Comparison of ENCODE assay signal across 28 mouse cellular contexts in the genomic region with DNA sequence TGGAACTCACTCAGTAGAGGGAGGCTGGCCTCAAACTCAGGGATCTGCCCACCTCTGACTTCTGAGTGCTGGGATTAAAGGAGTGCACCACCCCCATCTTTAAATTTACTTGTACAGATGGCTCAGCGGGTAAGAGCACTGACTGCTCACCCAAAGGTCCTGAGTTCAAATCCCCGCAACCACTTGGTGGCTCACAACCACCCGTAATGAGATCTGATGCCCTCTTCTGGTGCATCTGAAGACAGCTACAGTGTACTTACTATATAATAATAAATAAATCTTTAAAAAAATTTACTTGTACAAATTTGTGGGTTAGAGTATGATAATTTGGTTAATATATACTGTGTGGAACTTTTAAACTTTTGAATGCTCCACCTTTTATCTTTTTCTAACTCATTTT. TPM values are rescaled to one million over a fixed set of nuclear protein-coding genes. Genes with fewer than 3 reads are reported as not detected.
A peak's percentile ranks its signal among the peaks of the same experiment; 100 is the strongest.
DNase-seq lines count a peak whose midpoint lies in the region; ATAC-seq and TF ChIP-seq lines count a peak whose summit lies in the region.
"Had no signal": no experiment of that assay in that cellular context is flagged by ENCODE, and none has a peak within 500 bp of the region (broad histone marks: within the 10 kb centered on the region; RNA-seq: fewer than 3 reads in every experiment).

No protein-coding gene starts in this region.

- no peak overlapping the region for H3K9ac ChIP-seq in midbrain, postnatal 0 days (replicated peaks; ENCODE audit: low read length, poor library complexity, severe bottlenecking)
- H3K9ac ChIP-seq: embryonic facial prominence, embryonic 12.5 days; embryonic facial prominence, embryonic 15.5 days; forebrain, postnatal 0 days; hindbrain, embryonic 12.5 days; hindbrain, embryonic 15.5 days had no signal

- H3K4me3 ChIP-seq in left cerebral cortex, adult 2 months, result no peak overlapping the region
- H3K4me3 ChIP-seq in midbrain, postnatal 0 days (ENCODE audit: low read depth, low read length), result no peak overlapping the region
- H3K4me3 ChIP-seq in midbrain, embryonic 10.5 days, result no peak overlapping the region
- H3K4me3 ChIP-seq: embryonic facial prominence, embryonic 12.5 days; embryonic facial prominence, embryonic 15.5 days; gastrocnemius, adult 2 months; hindbrain, embryonic 12.5 days; hindbrain, embryonic 15.5 days had no signal

- H3K4me2 ChIP-seq in midbrain, postnatal 0 days (ENCODE audit: low read depth, low read length, poor library complexity, severe bottlenecking), result no peak overlapping the region
- H3K4me2 ChIP-seq: embryonic facial prominence, embryonic 12.5 days; embryonic facial prominence, embryonic 15.5 days; heart, embryonic 11.5 days; hindbrain, embryonic 12.5 days; hindbrain, embryonic 15.5 days had no signal

- peak; percentile 7 for TF ChIP-seq CTCF in left cerebral cortex, adult 2 months (IDR thresholded peaks at IDR 0.05)
- TF ChIP-seq CTCF in midbrain, postnatal 0 days (IDR thresholded peaks at IDR 0.05), result peak; percentile 13; the same call in 1 of the 2 replicates

- H3K36me3 ChIP-seq in midbrain, postnatal 0 days (ENCODE audit: insufficient read depth, low read length), result peaks cover 13% of the 10 kb centered on the region
- H3K36me3 ChIP-seq in midbrain, embryonic 10.5 days, result peaks cover 41% of the 10 kb centered on the region

- no peak overlapping the region for H3K27ac ChIP-seq in left cerebral cortex, adult 2 months
- no peak overlapping the region for H3K27ac ChIP-seq in midbrain, postnatal 0 days (ENCODE audit: low read depth, low read length)
- no peak overlapping the region for H3K27ac ChIP-seq in midbrain, embryonic 10.5 days (replicated peaks)
- H3K27ac ChIP-seq: embryonic facial prominence, embryonic 12.5 days; embryonic facial prominence, embryonic 15.5 days; gastrocnemius, adult 2 months; hindbrain, embryonic 12.5 days; hindbrain, embryonic 15.5 days had no signal

- 83% methylated on average over 3 of the region's 3 CpGs for WGBS in midbrain, postnatal 0 days
- 86% methylated on average over 3 of the region's 3 CpGs for WGBS in midbrain, embryonic 10.5 days

- no peaks in the 10 kb centered on the region for H3K9me3 ChIP-seq in midbrain, postnatal 0 days (ENCODE audit: low read length)
- no peaks in the 10 kb centered on the region for H3K9me3 ChIP-seq in midbrain, embryonic 10.5 days (replicated peaks)
- H3K9me3 ChIP-seq: embryonic facial prominence, embryonic 12.5 days; embryonic facial prominence, embryonic 15.5 days; hindbrain, embryonic 12.5 days; hindbrain, embryonic 15.5 days had no signal

- H3K27me3 ChIP-seq in midbrain, postnatal 0 days (ENCODE audit: insufficient read depth, low read length), result peaks cover 16% of the 10 kb centered on the region; the same call in 1 of the 2 replicates
- H3K27me3 ChIP-seq in midbrain, embryonic 10.5 days (ENCODE audit: low read depth, poor library complexity, severe bottlenecking), result peaks cover 37% of the 10 kb centered on the region

- no peak for ATAC-seq in midbrain, postnatal 0 days (ENCODE audit: low FRiP score)
- ATAC-seq in megakaryocyte-erythroid progenitor cell, adult 5-6 weeks (replicated peaks; ENCODE audit: low FRiP score, low TSS enrichment, poor library complexity, severe bottlenecking), result no peak
- ATAC-seq: activated CD4-positive, CD25-positive, alpha-beta regulatory T cell, adult 4 months; forebrain, embryonic 14.5 days; forebrain, postnatal 0 days had no signal

- peaks cover 12% of the 10 kb centered on the region; the same call in 1 of the 2 replicates for H3K4me1 ChIP-seq in midbrain, postnatal 0 days (ENCODE audit: insufficient read depth, low read length)
- H3K4me1 ChIP-seq in midbrain, embryonic 10.5 days, result peaks cover 34% of the 10 kb centered on the region

- intact Hi-C loops in left cerebral cortex, adult 2 months (cut with DNase I), result no loop called here
- intact Hi-C loops in left cerebral cortex, postnatal 14 days (cut with DNase I), result no loop called here

- peak; percentile 31 for DNase-seq in cerebellum, adult 9-10 months
- no peak for DNase-seq in cerebellum, adult 18-20 months
- no peak for DNase-seq in left cerebral cortex, adult 2 months (ENCODE audit: extremely low spot score in 1 of 2, low spot score in 2 of 2)
- no peak for DNase-seq in left cerebral cortex, postnatal 14 days (ENCODE audit: low spot score in 2 of 2)
- no peak for DNase-seq in midbrain, postnatal 0 days (ENCODE audit: low spot score)
- no peak for DNase-seq in midbrain, embryonic 10.5 days (ENCODE audit: low spot score)
- DNase-seq: adrenal gland, adult 8-10 months; adrenal gland, postnatal 25 days; cerebellum, adult 11-12 months; cerebellum, adult 9-11 months; cerebellum, postnatal 25 days; forebrain, postnatal 0 days; gastrocnemius, adult 2 months; gastrocnemius, postnatal 25 days had no signal

RNA-seq across cellular contexts. Expression of a gene that starts 2.5 kb away (rescaled TPM):
- 10 to 100 TPM; 29.4 to 35.2 TPM for total RNA-seq in left cerebral cortex, adult 2 months (2021)
- total RNA-seq in left cerebral cortex, postnatal 14 days (2021), result 10 to 100 TPM; 28.1 to 28.7 TPM
- 37.6 and 46.8 TPM in 2 replicates for total RNA-seq in midbrain, postnatal 0 days (2014; rRNA removed)
- polyA plus RNA-seq in midbrain, postnatal 0 days (2015; fragmentation: Nextera tagmentation; extraction: Ambion mirVana), result 34.7 and 36.3 TPM in 2 replicates
- polyA plus RNA-seq in midbrain, embryonic 10.5 days (2016; fragmentation: Nextera tagmentation; extraction: Ambion mirVana), result 47.2 and 53.1 TPM in 2 replicates
- 23.3 and 29.7 TPM in 2 replicates for total RNA-seq in megakaryocyte-erythroid progenitor cell, adult 5-6 weeks (2014; fragmentation: Nextera tagmentation)
- total RNA-seq in megakaryocyte-erythroid progenitor cell, adult 5-6 weeks (2017), result 8.9 and 10.9 TPM in 2 replicates

RNA-seq across cellular contexts. Expression of a gene that starts 4.7 kb away (rescaled TPM):
- total RNA-seq in left cerebral cortex, adult 2 months (2021), result 1 to 10 TPM in 1 of 2 experiments, under 1 TPM in 1; 0.41 to 1.1 TPM
- total RNA-seq in left cerebral cortex, postnatal 14 days (2021), result under 1 TPM; 0.48 to 0.95 TPM
- total RNA-seq in midbrain, postnatal 0 days (2014; rRNA removed), result 0.49 and 1.2 TPM in 2 replicates
- 0.28 and 0.52 TPM in 2 replicates for polyA plus RNA-seq in midbrain, postnatal 0 days (2015; fragmentation: Nextera tagmentation; extraction: Ambion mirVana)
- polyA plus RNA-seq in midbrain, embryonic 10.5 days (2016; fragmentation: Nextera tagmentation; extraction: Ambion mirVana), result 0.30 and 0.36 TPM in 2 replicates
- not detected in 2 replicates for total RNA-seq in megakaryocyte-erythroid progenitor cell, adult 5-6 weeks (2014; fragmentation: Nextera tagmentation)
- not detected in 2 replicates for total RNA-seq in megakaryocyte-erythroid progenitor cell, adult 5-6 weeks (2017)
- total RNA-seq: adrenal gland, postnatal 25 days; common myeloid progenitor, adult 5-6 weeks; gastrocnemius, adult 2 months; heart, adult 8-10 months; heart, postnatal 25 days; hematopoietic stem cell, adult 5-6 weeks had no signal
- polyA plus RNA-seq: activated CD4-positive, CD25-positive, alpha-beta regulatory T cell, adult 4 months; G1E; heart, embryonic 11.5 days; heart, postnatal 0 days had no signal

RNA-seq across cellular contexts. Expression of a gene that starts 15.8 kb away (rescaled TPM):
- 100 to 1,000 TPM; 162 to 168 TPM for total RNA-seq in left cerebral cortex, adult 2 months (2021)
- total RNA-seq in left cerebral cortex, postnatal 14 days (2021), result 100 to 1,000 TPM; 144 to 149 TPM
- 210 and 241 TPM in 2 replicates for total RNA-seq in midbrain, postnatal 0 days (2014; rRNA removed)
- 227 and 250 TPM in 2 replicates for polyA plus RNA-seq in midbrain, postnatal 0 days (2015; fragmentation: Nextera tagmentation; extraction: Ambion mirVana)
- polyA plus RNA-seq in midbrain, embryonic 10.5 days (2016; fragmentation: Nextera tagmentation; extraction: Ambion mirVana), result 120 and 129 TPM in 2 replicates
- 67.6 and 82.8 TPM in 2 replicates for total RNA-seq in megakaryocyte-erythroid progenitor cell, adult 5-6 weeks (2014; fragmentation: Nextera tagmentation)
- 39.9 and 49.6 TPM in 2 replicates for total RNA-seq in megakaryocyte-erythroid progenitor cell, adult 5-6 weeks (2017)

RNA-seq across cellular contexts. Expression of a gene that starts 25.8 kb away (rescaled TPM):
- 1 to 10 TPM; 4.3 to 5.5 TPM for total RNA-seq in left cerebral cortex, adult 2 months (2021)
- total RNA-seq in left cerebral cortex, postnatal 14 days (2021), result 10 to 100 TPM in 1 of 2 experiments, 1 to 10 TPM in 1; 8.4 to 11.2 TPM
- total RNA-seq in midbrain, postnatal 0 days (2014; rRNA removed), result 39.4 and 68.0 TPM in 2 replicates
- 12.1 and 15.4 TPM in 2 replicates for polyA plus RNA-seq in midbrain, postnatal 0 days (2015; fragmentation: Nextera tagmentation; extraction: Ambion mirVana)
- 21.6 and 23.4 TPM in 2 replicates for polyA plus RNA-seq in midbrain, embryonic 10.5 days (2016; fragmentation: Nextera tagmentation; extraction: Ambion mirVana)
- total RNA-seq in megakaryocyte-erythroid progenitor cell, adult 5-6 weeks (2014; fragmentation: Nextera tagmentation), result 0.22 and 0.37 TPM in 2 replicates
- 0.38 TPM in 1 of 2 replicates, not detected in the other for total RNA-seq in megakaryocyte-erythroid progenitor cell, adult 5-6 weeks (2017)
- total RNA-seq: common myeloid progenitor, adult 5-6 weeks; hematopoietic stem cell, adult 5-6 weeks had no signal
- polyA plus RNA-seq: activated CD4-positive, CD25-positive, alpha-beta regulatory T cell, adult 4 months had no signal
